Mouse (Mus musculus) neural tube, embryonic 14.5 days (tissue): ENCODE data around the gene B3gntl1. TPM values are rescaled to one million over a fixed set of nuclear protein-coding genes. Genes with fewer than 3 reads are reported as not detected.

ENCODE experiments used
- ATAC-seq: fragments of 200-750 bp; cut with Nextera tagmentation; 2 replicates; pipeline ENCODE4 v1.8.0; 2017; ENCODE audit warnings: low read depth, mild to moderate bottlenecking, moderate TSS enrichment, moderate library complexity
- H3K27ac ChIP-seq: fragments of 300-500 bp; sonication (generic); 2 replicates; pipeline ENCODE4 v1.5.1; 2014; ENCODE audit warnings: low read depth, mild to moderate bottlenecking, control low read depth, low read length, moderate library complexity, mixed read lengths
- H3K27me3 ChIP-seq: fragments of 300-500 bp; sonication (generic); 2 replicates; pipeline ENCODE4 v1.6.1; 2014; ENCODE audit warnings: low read length; ENCODE audit not compliant: control insufficient read depth, insufficient read depth
- H3K36me3 ChIP-seq: fragments of 300-500 bp; sonication (generic); 2 replicates; pipeline ENCODE4 v1.6.1; 2014; ENCODE audit warnings: low read length, mixed read lengths; ENCODE audit not compliant: control insufficient read depth, insufficient read depth
- H3K4me1 ChIP-seq: fragments of 300-500 bp; sonication (generic); 2 replicates; pipeline ENCODE4 v1.6.1; 2014; ENCODE audit warnings: low read length; ENCODE audit not compliant: control insufficient read depth, insufficient read depth
- H3K4me2 ChIP-seq: fragments of 300-500 bp; sonication (generic); 2 replicates; pipeline ENCODE4 v1.6.1; 2014; ENCODE audit warnings: mild to moderate bottlenecking, low read depth, low read length, control low read depth
- H3K4me3 ChIP-seq: fragments of 300-500 bp; sonication (generic); 2 replicates; pipeline ENCODE4 v1.5.1; 2014; ENCODE audit warnings: low read depth, low read length, control low read depth, mixed read lengths
- H3K9ac ChIP-seq: fragments of 300-500 bp; sonication (generic); replicated peaks from 2 replicates; pipeline ENCODE4 v1.6.1; 2014; ENCODE audit warnings: low read depth, mild to moderate bottlenecking, control low read depth, low read length, mixed read lengths
- H3K9me3 ChIP-seq: fragments of 300-500 bp; sonication (generic); 2 replicates; pipeline ENCODE4 v1.6.1; 2016; ENCODE audit warnings: low read length; ENCODE audit not compliant: control insufficient read depth
- WGBS: fragments of 180-500 bp; shearing (Covaris S2); extraction: QIAGEN DNeasy Blood & Tissue Kit; methylation state at CpG from one replicate; pipeline ENCODE4 v1.1.7; 2014; 5-methylcytosine and 5-hydroxymethylcytosine counted together
- polyA plus RNA-seq: library from polyadenylated mRNA; unstranded; fragments of >200 nt; fragmentation: Nextera tagmentation; extraction: Ambion mirVana; gene quantifications from 2 replicates; pipeline ENCODE4 v1.2.1, GENCODE M21; 2014

Gene B3gntl1
- polyA plus RNA-seq, 1 experiment from 2014 or later: 6.1 TPM

GRCm38 (mm10) chr11:121688024-121688423 lies 15.1 kb upstream of the B3gntl1 start:
- ATAC-seq: no peak
- Histone ChIP-seq H3K27me3 (no peaks in the 10 kb centered on the region), H3K4me1 (no peaks in the 10 kb centered on the region), H3K36me3 (no peaks in the 10 kb centered on the region), H3K4me2 (no peak overlapping the region), H3K27ac (no peak overlapping the region), H3K4me3 (no peak overlapping the region), H3K9me3 (no peaks in the 10 kb centered on the region), H3K9ac (no peak overlapping the region)
- 91% methylated on average over 2 of the region's 2 CpGs for WGBS

- H3K4me3 ChIP-seq: no peak overlapping the region
- no peaks in the 10 kb centered on the region for H3K9me3 ChIP-seq
- H3K4me2 ChIP-seq: no peak overlapping the region
- no peaks in the 10 kb centered on the region for H3K4me1 ChIP-seq
- H3K9ac ChIP-seq: no peak overlapping the region
- no peaks in the 10 kb centered on the region for H3K36me3 ChIP-seq
- H3K27ac ChIP-seq: no peak overlapping the region
- WGBS: 73% methylated on average over 5 of the region's 5 CpGs
- no peaks in the 10 kb centered on the region for H3K27me3 ChIP-seq
- ATAC-seq: no peak
Observed at GRCm38 (mm10) chr11:121686674-121687073, 13.7 kb upstream of the B3gntl1 start.

GRCm38 (mm10) chr11:121686091-121686490 lies 13.1 kb upstream of the B3gntl1 start:
- no peak for ATAC-seq
- Histone ChIP-seq H3K9ac (no peak overlapping the region), H3K9me3 (no peaks in the 10 kb centered on the region), H3K4me3 (no peak overlapping the region), H3K4me2 (no peak overlapping the region), H3K27me3 (no peaks in the 10 kb centered on the region), H3K27ac (no peak overlapping the region), H3K36me3 (no peaks in the 10 kb centered on the region), H3K4me1 (no peaks in the 10 kb centered on the region)
- 82% methylated on average over 4 of the region's 4 CpGs for WGBS

GRCm38 (mm10) chr11:121685491-121686001 lies 12.6 kb upstream of the B3gntl1 start:
- no peak overlapping the region for H3K9ac ChIP-seq
- no peak overlapping the region for H3K4me3 ChIP-seq
- H3K36me3 ChIP-seq: no peaks in the 10 kb centered on the region
- H3K4me1 ChIP-seq: no peaks in the 10 kb centered on the region
- H3K27me3 ChIP-seq: no peaks in the 10 kb centered on the region
- no peaks in the 10 kb centered on the region for H3K9me3 ChIP-seq
- H3K4me2 ChIP-seq: no peak overlapping the region
- no peak for ATAC-seq
- H3K27ac ChIP-seq: no peak overlapping the region
- WGBS: 77% methylated on average over 6 of the region's 6 CpGs

- H3K9ac ChIP-seq: no peak overlapping the region
- no peak for ATAC-seq
- H3K4me1 ChIP-seq: no peaks in the 10 kb centered on the region
- no peak overlapping the region for H3K27ac ChIP-seq
- no peak overlapping the region for H3K4me2 ChIP-seq
- no peak overlapping the region for H3K4me3 ChIP-seq
- H3K36me3 ChIP-seq: no peaks in the 10 kb centered on the region
- no peaks in the 10 kb centered on the region for H3K9me3 ChIP-seq
- H3K27me3 ChIP-seq: no peaks in the 10 kb centered on the region
- WGBS: 70% methylated on average over 3 of the region's 3 CpGs
Observed at GRCm38 (mm10) chr11:121683243-121683642, 10.3 kb upstream of the B3gntl1 start.

- ATAC-seq: no peak
- H3K36me3 ChIP-seq: no peaks in the 10 kb centered on the region
- H3K9ac ChIP-seq: no peak overlapping the region
- H3K4me2 ChIP-seq: no peak overlapping the region
- no peaks in the 10 kb centered on the region for H3K27me3 ChIP-seq
- H3K4me1 ChIP-seq: no peaks in the 10 kb centered on the region
- no peak overlapping the region for H3K4me3 ChIP-seq
- WGBS: 72% methylated on average over 5 of the region's 5 CpGs
- H3K27ac ChIP-seq: no peak overlapping the region
- no peaks in the 10 kb centered on the region for H3K9me3 ChIP-seq
Observed at GRCm38 (mm10) chr11:121680750-121681149, 7.8 kb upstream of the B3gntl1 start.

- Histone ChIP-seq H3K9me3 (no peaks in the 10 kb centered on the region), H3K27ac (no peak overlapping the region), H3K4me1 (no peaks in the 10 kb centered on the region), H3K4me3 (no peak overlapping the region), H3K36me3 (no peaks in the 10 kb centered on the region), H3K9ac (no peak overlapping the region), H3K27me3 (no peaks in the 10 kb centered on the region), H3K4me2 (no peak overlapping the region)
- ATAC-seq: no peak
- WGBS: 65% methylated on average over 2 of the region's 2 CpGs
Observed at GRCm38 (mm10) chr11:121679581-121679980, 6.6 kb upstream of the B3gntl1 start.

- Histone ChIP-seq H3K4me1 (0 out of 2 replicates have a peak, but pooled peaks cover 3% of the 10 kb centered on the region), H3K27me3 (no peaks in the 10 kb centered on the region), H3K9me3 (no peaks in the 10 kb centered on the region), H3K4me2 (no peak overlapping the region), H3K4me3 (no peak overlapping the region), H3K27ac (no peak overlapping the region), H3K36me3 (no peaks in the 10 kb centered on the region), H3K9ac (no peak overlapping the region)
- no peak for ATAC-seq
- WGBS: 90% methylated on average over 2 of the region's 2 CpGs
Observed at GRCm38 (mm10) chr11:121676836-121677235, 3.9 kb upstream of the B3gntl1 start.

- Histone ChIP-seq H3K4me3 (peak overlapping the region; percentile 56), H3K27me3 (no peaks in the 10 kb centered on the region), H3K4me1 (0 out of 2 replicates have a peak, but pooled peaks cover 3% of the 10 kb centered on the region), H3K9me3 (no peaks in the 10 kb centered on the region), H3K4me2 (peak overlapping the region; percentile 78), H3K36me3 (no peaks in the 10 kb centered on the region), H3K9ac (peak overlapping the region; percentile 82), H3K27ac (peak overlapping the region; percentile 83)
- WGBS: 68% methylated on average over 7 of the region's 7 CpGs
- ATAC-seq: peak; percentile 16
Observed at GRCm38 (mm10) chr11:121673629-121674028, 676 bp upstream of the B3gntl1 start.
